Mouse (Mus musculus) C2C12 (cell line): ENCODE measurements at regions not wholly inside any gene's neighbourhood (a gene's known extent, or its start where the extent isn't known, plus 50 kb on each side); places are given as distances from the start of the nearest gene placed in this dataset.

Source experiments
- H3K27me3 ChIP-seq: one replicate; pipeline ENCODE4 v1.6.1; 2011; ENCODE audit not compliant: control insufficient read depth, insufficient read depth, insufficient read length
- H3K36me3 ChIP-seq: one replicate; pipeline ENCODE4 v1.6.1; 2011; ENCODE audit not compliant: control insufficient read depth, insufficient read depth
- H3K4me3 ChIP-seq: one replicate; pipeline ENCODE4 v1.5.1; 2011; ENCODE audit warnings: mild to moderate bottlenecking, control low read depth; ENCODE audit not compliant: poor library complexity, insufficient read depth, severe bottlenecking
- H3K79me2 ChIP-seq: one replicate; pipeline ENCODE4 v1.6.1; 2011; ENCODE audit not compliant: control insufficient read depth, insufficient read depth
- H3K79me3 ChIP-seq: one replicate; pipeline ENCODE4 v1.6.1; 2011; ENCODE audit warnings: low read depth, control low read depth
- H3ac ChIP-seq: one replicate; pipeline ENCODE3; 2011; ENCODE audit warnings: low read depth; ENCODE audit not compliant: control insufficient read depth, insufficient read length
- CEBPB ChIP-seq: IDR thresholded peaks from one replicate; pipeline ENCODE4 v1.6.1; 2011; ENCODE audit warnings: low read depth, mild to moderate bottlenecking, control low read depth, moderate library complexity
- CTCF ChIP-seq: IDR thresholded peaks from one replicate; pipeline ENCODE4 v1.5.1; 2011; ENCODE audit not compliant: control insufficient read depth, insufficient read depth, insufficient read length
- FOSL1 ChIP-seq: IDR thresholded peaks from one replicate; pipeline ENCODE4 v1.8.0; 2011; ENCODE audit warnings: mild to moderate bottlenecking, low read length; ENCODE audit not compliant: poor library complexity, insufficient read depth, severe bottlenecking
- MAX ChIP-seq: IDR thresholded peaks from one replicate; pipeline ENCODE4 v1.6.1; 2011; ENCODE audit warnings: mild to moderate bottlenecking, control low read depth
- MYOD1 ChIP-seq: IDR thresholded peaks from one replicate; pipeline ENCODE4 v1.6.1; 2011; ENCODE audit warnings: low read depth; ENCODE audit not compliant: control insufficient read depth, insufficient read length
- MYOG ChIP-seq: IDR thresholded peaks from one replicate; pipeline ENCODE4 v1.6.1; 2011; ENCODE audit not compliant: control insufficient read depth, insufficient read length; ENCODE audit errors: extremely low read depth
- USF1 ChIP-seq: IDR thresholded peaks from one replicate; pipeline ENCODE4 v1.6.1; 2011; ENCODE audit warnings: low read depth, mild to moderate bottlenecking, control low read depth, moderate library complexity

DNA sequence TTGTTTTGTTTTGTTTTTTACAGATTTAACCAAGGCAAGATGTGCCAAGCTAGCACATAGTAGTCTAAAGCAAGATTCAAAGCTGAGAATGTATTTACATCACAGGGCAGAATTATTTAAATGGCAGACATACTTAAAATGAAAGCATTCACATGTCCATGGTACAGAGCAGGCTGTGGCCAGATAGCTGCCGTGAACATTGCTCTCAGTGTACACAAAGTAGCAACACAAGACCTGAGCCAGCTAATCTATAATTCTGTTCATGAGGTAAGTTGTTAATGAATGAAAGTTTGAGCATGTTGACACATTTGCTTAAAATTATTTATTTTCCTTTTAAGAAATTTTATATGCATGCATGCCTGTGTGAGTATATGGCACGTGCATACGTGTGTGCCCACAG is 164.0 kb downstream of the Dyrk2 start:
- H3ac ChIP-seq: no peak overlapping the region
- H3K79me3 ChIP-seq: no peaks in the 10 kb centered on the region
- TF ChIP-seq MYOD1: no peak
- no peak for TF ChIP-seq USF1
- no peak for TF ChIP-seq CTCF
- TF ChIP-seq MYOG: no peak
- no peak for TF ChIP-seq CEBPB
- TF ChIP-seq MAX: no peak
- no peak for TF ChIP-seq FOSL1
- no peaks in the 10 kb centered on the region for H3K36me3 ChIP-seq
- no peak overlapping the region for H3K4me3 ChIP-seq
- no peaks in the 10 kb centered on the region for H3K79me2 ChIP-seq
- H3K27me3 ChIP-seq: no peaks in the 10 kb centered on the region

DNA sequence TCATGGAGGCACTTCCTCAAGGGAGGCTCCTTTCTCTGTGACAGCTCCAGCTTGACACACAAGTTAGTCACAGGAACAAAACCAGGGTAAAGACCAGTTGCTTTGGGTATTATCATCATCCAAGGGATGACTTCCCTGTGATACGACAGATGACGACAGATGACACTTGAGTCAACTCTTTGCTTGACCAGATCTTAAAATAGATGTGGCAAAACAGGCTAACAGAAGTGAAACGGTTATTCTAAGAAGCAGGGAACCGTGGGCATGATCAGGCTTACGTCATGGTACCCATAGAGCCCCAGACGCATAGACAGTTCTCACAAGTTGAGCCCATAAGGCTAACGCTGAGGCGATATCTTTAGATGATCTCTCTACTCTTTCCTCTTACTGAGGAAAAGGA is 160.3 kb downstream of the Dyrk2 start:
- Histone ChIP-seq H3K79me2 (no peaks in the 10 kb centered on the region), H3K27me3 (no peaks in the 10 kb centered on the region), H3ac (no peak overlapping the region), H3K36me3 (no peaks in the 10 kb centered on the region), H3K79me3 (no peaks in the 10 kb centered on the region), H3K4me3 (no peak overlapping the region)
- TF ChIP-seq FOSL1 (no peak), MAX (no peak), MYOG (no peak), MYOD1 (no peak), CEBPB (no peak), CTCF (no peak), USF1 (no peak)

DNA sequence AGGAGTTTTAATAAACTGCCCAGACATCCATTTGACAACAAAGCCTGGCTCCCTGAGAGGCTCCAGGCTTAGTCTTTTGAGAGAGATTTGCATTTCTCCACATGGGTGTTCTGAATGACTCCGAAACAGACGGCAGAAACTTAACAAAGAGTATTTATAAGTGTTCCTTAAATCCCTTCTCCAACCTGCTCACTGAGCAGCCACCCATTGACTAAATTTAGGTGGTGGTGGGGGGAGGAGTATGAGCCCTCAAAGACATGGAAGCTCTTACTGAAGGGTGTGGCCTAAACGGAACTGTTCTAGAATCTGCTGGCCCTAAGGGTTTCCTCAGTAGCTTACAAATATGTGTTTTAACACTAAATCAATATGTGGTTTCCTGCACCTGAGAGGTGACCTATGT is 158.5 kb downstream of the Dyrk2 start:
- H3K79me2 ChIP-seq: no peaks in the 10 kb centered on the region
- H3K79me3 ChIP-seq: no peaks in the 10 kb centered on the region
- no peaks in the 10 kb centered on the region for H3K27me3 ChIP-seq
- H3K4me3 ChIP-seq: no peak overlapping the region
- no peaks in the 10 kb centered on the region for H3K36me3 ChIP-seq
- no peak for TF ChIP-seq CTCF
- no peak for TF ChIP-seq MYOD1
- no peak for TF ChIP-seq CEBPB
- TF ChIP-seq MYOG: no peak
- TF ChIP-seq MAX: no peak
- TF ChIP-seq FOSL1: no peak
- no peak for TF ChIP-seq USF1
- H3ac ChIP-seq: no peak overlapping the region

DNA sequence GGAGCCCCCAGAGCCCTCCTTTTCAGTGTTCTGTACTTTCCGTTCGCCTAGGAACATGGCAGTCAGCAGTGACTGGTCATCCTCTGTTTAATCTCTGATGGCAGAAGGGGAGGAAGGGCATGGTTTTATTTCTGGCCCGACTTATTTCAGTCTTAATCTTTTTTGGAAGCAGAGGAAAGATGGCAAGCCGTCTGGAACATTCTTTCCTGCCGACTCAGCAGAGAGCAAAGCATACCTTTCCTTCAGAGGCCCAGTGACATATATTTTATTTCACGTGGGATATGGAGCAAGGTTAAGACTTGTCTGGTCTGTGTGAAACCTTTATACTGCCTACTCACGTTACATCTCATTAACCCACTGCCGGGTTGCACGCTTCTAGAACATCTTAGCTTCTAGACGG is 158.1 kb downstream of the Dyrk2 start:
- no peaks in the 10 kb centered on the region for H3K36me3 ChIP-seq
- no peak for TF ChIP-seq MYOG
- no peak for TF ChIP-seq FOSL1
- TF ChIP-seq MAX: no peak
- no peak for TF ChIP-seq CEBPB
- no peak for TF ChIP-seq CTCF
- TF ChIP-seq MYOD1: no peak
- no peaks in the 10 kb centered on the region for H3K79me2 ChIP-seq
- H3K27me3 ChIP-seq: no peaks in the 10 kb centered on the region
- no peak overlapping the region for H3ac ChIP-seq
- no peak overlapping the region for H3K4me3 ChIP-seq
- no peaks in the 10 kb centered on the region for H3K79me3 ChIP-seq

DNA sequence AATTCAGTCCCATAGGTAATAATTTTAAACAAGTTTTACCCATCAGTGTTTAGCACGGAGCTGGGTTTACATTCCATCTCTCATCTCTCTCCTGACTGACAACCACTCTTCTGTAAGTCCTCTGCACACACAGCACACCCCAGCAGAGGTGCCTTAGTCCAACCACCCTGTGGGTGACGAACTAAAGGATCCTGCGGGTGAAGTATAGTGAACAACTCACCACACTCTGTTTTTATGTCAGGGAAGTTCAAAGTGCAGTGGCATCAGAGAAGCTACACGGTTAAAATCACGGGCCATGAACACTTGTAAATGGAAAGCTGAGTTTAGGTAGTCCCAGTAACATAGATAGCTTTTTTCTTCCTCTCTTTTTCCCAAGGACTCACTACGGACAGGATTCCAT is 157.1 kb downstream of the Dyrk2 start:
- Histone ChIP-seq H3ac (no peak overlapping the region), H3K79me2 (no peaks in the 10 kb centered on the region), H3K79me3 (no peaks in the 10 kb centered on the region), H3K4me3 (no peak overlapping the region), H3K27me3 (no peaks in the 10 kb centered on the region), H3K36me3 (no peaks in the 10 kb centered on the region)
- no peak for TF ChIP-seq USF1
- TF ChIP-seq CEBPB: no peak
- no peak for TF ChIP-seq MYOG
- no peak for TF ChIP-seq MYOD1
- TF ChIP-seq CTCF: no peak
- TF ChIP-seq FOSL1: no peak
- TF ChIP-seq MAX: no peak

DNA sequence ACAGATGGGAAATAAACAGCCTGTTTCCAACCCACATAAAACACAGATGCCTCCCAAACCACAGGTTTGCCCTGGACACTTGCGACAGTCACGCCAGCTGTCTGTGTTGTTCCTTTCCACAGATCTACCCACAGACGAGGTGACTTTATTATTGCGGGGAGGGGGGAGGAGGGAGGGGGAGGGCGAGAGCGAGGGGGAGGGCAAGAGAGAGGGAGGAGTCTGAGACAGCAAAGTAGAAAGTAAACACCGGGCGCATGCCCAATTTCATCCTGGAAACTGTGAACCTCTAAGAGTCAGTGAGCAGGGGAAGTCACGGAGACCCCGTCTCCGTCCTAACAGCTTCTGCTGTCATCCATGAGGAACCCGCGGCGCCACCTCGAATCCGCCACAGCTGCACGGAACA is 155.8 kb downstream of the Dyrk2 start:
- H3K79me2 ChIP-seq: no peaks in the 10 kb centered on the region
- H3K4me3 ChIP-seq: no peak overlapping the region
- H3K27me3 ChIP-seq: no peaks in the 10 kb centered on the region
- H3K36me3 ChIP-seq: no peaks in the 10 kb centered on the region
- no peaks in the 10 kb centered on the region for H3K79me3 ChIP-seq
- TF ChIP-seq USF1: no peak
- TF ChIP-seq MAX: no peak
- no peak for TF ChIP-seq MYOD1
- no peak for TF ChIP-seq CTCF
- no peak for TF ChIP-seq FOSL1
- no peak for TF ChIP-seq MYOG
- TF ChIP-seq CEBPB: no peak
- no peak overlapping the region for H3ac ChIP-seq
